7 mouse cellular contexts compared by ENCODE assay signal in the genomic region with DNA sequence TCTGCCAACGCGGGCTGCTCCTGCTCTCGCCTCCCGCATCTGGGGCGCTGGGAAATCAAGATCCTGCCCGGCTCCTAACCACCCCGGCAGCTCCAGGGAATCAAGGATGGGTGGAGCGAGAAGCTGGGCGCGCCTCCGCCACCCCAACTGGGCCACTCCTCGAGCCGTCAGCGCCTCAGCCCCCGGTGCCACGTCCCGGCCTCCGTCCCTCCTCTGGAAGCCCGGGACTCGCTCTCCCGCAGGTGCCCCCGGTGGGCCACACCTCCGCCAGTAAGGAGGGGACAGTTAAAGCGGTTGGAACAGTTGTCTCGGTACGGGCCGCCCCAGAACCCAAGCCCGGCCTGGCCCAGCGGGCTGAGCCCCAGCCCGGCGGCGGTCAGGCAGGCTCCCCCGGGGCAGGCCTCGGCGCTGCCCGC. TPM values are rescaled to one million over a fixed set of nuclear protein-coding genes. Genes with fewer than 3 reads are reported as not detected.
DNase-seq lines count a peak whose midpoint lies in the region; ATAC-seq and TF ChIP-seq lines count a peak whose summit lies in the region.

No protein-coding gene starts in this region.

- no peaks in the 10 kb centered on the region for H3K27me3 ChIP-seq in MEL (ENCODE audit: control insufficient read depth in 1 of 2, insufficient read depth in 2 of 2, low read length in 2 of 2)
- 0 out of 2 replicates have a peak, but pooled peaks cover 3% of the 10 kb centered on the region for H3K27me3 ChIP-seq in forebrain, embryonic 13.5 days
- H3K27me3 ChIP-seq in megakaryocyte, embryonic 14.5 days (replicated peaks) = no peaks in the 10 kb centered on the region
- H3K27me3 ChIP-seq in spleen, adult 2 months (ENCODE audit: control insufficient read depth, insufficient read depth, low read length) = no peaks in the 10 kb centered on the region

- TF ChIP-seq RAD21 in MEL (IDR thresholded peaks at IDR 0.05; ENCODE audit: low read depth, low read length) = no peak

- WGBS in forebrain, embryonic 13.5 days = under 1% methylated on average over 33 of the region's 36 CpGs
- WGBS in spleen, adult 2 months = 1% methylated on average over 36 of the region's 36 CpGs

- H3K79me2 ChIP-seq in MEL (ENCODE audit: control insufficient read depth, insufficient read depth, low read length, poor library complexity) = peaks cover 42% of the 10 kb centered on the region

- peak overlapping the region; percentile 81 for H3K4me2 ChIP-seq in forebrain, embryonic 13.5 days

- DNase-seq in MEL (ENCODE audit: low read depth, low spot score) = no peak
- peak; percentile 88 for DNase-seq in adrenal gland, postnatal 10 days
- peak; percentile 74 for DNase-seq in heart, postnatal 25 days (ENCODE audit: low spot score)
- DNase-seq in left cerebral cortex, postnatal 10 days (ENCODE audit: extremely low spot score in 1 of 2, low spot score in 2 of 2) = peak; percentile 44 to 83
- DNase-seq in spleen, adult 2 months (ENCODE audit: low read depth in 1 of 2, low spot score in 2 of 2) = no peak

- no peak for TF ChIP-seq POLR2A in MEL (IDR thresholded peaks at IDR 0.05; ENCODE audit: control insufficient read depth in 1 of 2, insufficient read depth in 1 of 2, low read depth in 1 of 2, low read length in 2 of 2, poor library complexity in 1 of 2)
- no peak for TF ChIP-seq POLR2A in spleen, adult 2 months (IDR thresholded peaks at IDR 0.05; ENCODE audit: low read depth, low read length)

- intact Hi-C loops in heart, postnatal 25 days (cut with DNase I) = no loop called here
- intact Hi-C loops in left cerebral cortex, postnatal 10 days (cut with DNase I) = no loop called here

- TF ChIP-seq EP300 in MEL (IDR thresholded peaks at IDR 0.05; ENCODE audit: low read depth in 1 of 2, low read length in 2 of 2) = peak in 1 of 2 experiments; percentile 11; a peak in 1 of 4 replicates

- TF ChIP-seq CTCF in MEL (IDR thresholded peaks at IDR 0.05 in 2 of 3, conservative IDR thresholded peaks at IDR 0.05 in 1 of 3; ENCODE audit: control insufficient read depth in 1 of 3, insufficient read depth in 1 of 3, low read depth in 2 of 3, low read length in 3 of 3, poor library complexity in 1 of 3, severe bottlenecking in 1 of 3) = no peak
- no peak for TF ChIP-seq CTCF in spleen, adult 2 months (IDR thresholded peaks at IDR 0.05; ENCODE audit: extremely low read depth, insufficient read depth, insufficient read length, insufficient replicate concordance)

- peak overlapping the region; percentile 92 for H3K27ac ChIP-seq in MEL (ENCODE audit: control insufficient read depth, low read depth, low read length)
- H3K27ac ChIP-seq in forebrain, embryonic 13.5 days = peak overlapping the region; percentile 96
- H3K27ac ChIP-seq in spleen, adult 2 months (ENCODE audit: insufficient read depth, low read length) = peak overlapping the region; percentile 95

- peaks cover 13 to 37% of the 10 kb centered on the region in 2 experiments for H3K4me1 ChIP-seq in MEL (ENCODE audit: control insufficient read depth in 1 of 2, insufficient read depth in 2 of 2, low read length in 2 of 2)
- peaks cover 36% of the 10 kb centered on the region for H3K4me1 ChIP-seq in forebrain, embryonic 13.5 days
- peaks cover 63% of the 10 kb centered on the region for H3K4me1 ChIP-seq in megakaryocyte, embryonic 14.5 days
- H3K4me1 ChIP-seq in spleen, adult 2 months (ENCODE audit: control insufficient read depth, insufficient read depth, insufficient read length) = peaks cover 2% of the 10 kb centered on the region

- ATAC-seq in forebrain, embryonic 13.5 days = no peak

- H3K36me3 ChIP-seq in MEL (ENCODE audit: control insufficient read depth in 1 of 2, insufficient read depth in 2 of 2, low read length in 2 of 2) = peaks cover 4 to 38% of the 10 kb centered on the region in 2 experiments
- no peaks in the 10 kb centered on the region for H3K36me3 ChIP-seq in forebrain, embryonic 13.5 days (ENCODE audit: poor library complexity, severe bottlenecking)
- peaks cover 6% of the 10 kb centered on the region for H3K36me3 ChIP-seq in megakaryocyte, embryonic 14.5 days (replicated peaks; ENCODE audit: low read length)
- H3K36me3 ChIP-seq in spleen, adult 2 months (ENCODE audit: control insufficient read depth, insufficient read depth, low read length) = no peaks in the 10 kb centered on the region

- peak overlapping the region; percentile 95 for H3K9ac ChIP-seq in MEL (ENCODE audit: control insufficient read depth, low read depth, low read length, poor library complexity, severe bottlenecking)
- peak overlapping the region; percentile 95 for H3K9ac ChIP-seq in forebrain, embryonic 13.5 days

- H3K4me3 ChIP-seq in MEL (ENCODE audit: control insufficient read depth in 1 of 2, insufficient read depth in 1 of 2, low read depth in 2 of 2, low read length in 2 of 2) = peak overlapping the region; percentile 92 to 99
- peak overlapping the region; percentile 97 for H3K4me3 ChIP-seq in forebrain, embryonic 13.5 days
- H3K4me3 ChIP-seq in megakaryocyte, embryonic 14.5 days (replicated peaks) = peak overlapping the region; percentile 98
- H3K4me3 ChIP-seq in spleen, adult 2 months (ENCODE audit: extremely low read depth, insufficient read depth, insufficient read length) = peak overlapping the region; percentile 89

- H3K9me3 ChIP-seq in MEL (replicated peaks; ENCODE audit: insufficient read depth, low read length) = no peaks in the 10 kb centered on the region
- H3K9me3 ChIP-seq in forebrain, embryonic 13.5 days (replicated peaks) = no peaks in the 10 kb centered on the region
- no peaks in the 10 kb centered on the region for H3K9me3 ChIP-seq in megakaryocyte, embryonic 14.5 days

TF ChIP-seq in MEL, 35 proteins besides CTCF, POLR2A, EP300 and RAD21:
- TF ChIP-seq ZNF384 (IDR thresholded peaks at IDR 0.05; ENCODE audit: low read depth, low read length) = no peak
- 0 out of 2 replicates have a peak, but pooled peaks have one; percentile 1 for TF ChIP-seq NRF1 (IDR thresholded peaks at IDR 0.05; ENCODE audit: insufficient read depth, low read depth, low read length, poor library complexity, severe bottlenecking)

RNA-seq across cellular contexts. Expression of a gene that starts 19.2 kb away (rescaled TPM):
- 59.6 and 70.7 TPM in 2 replicates for total RNA-seq in MEL (2012; rRNA removed)
- 10 to 100 TPM; 55.0 to 61.2 TPM for polyA plus RNA-seq in MEL (2012; ENCODE audit: insufficient read depth in 1 of 2, insufficient read length in 2 of 2, low read depth in 1 of 2, low replicate concordance in 2 of 2, missing spikeins in 1 of 2)
- 10 to 100 TPM; 57.2 to 72.8 TPM for total RNA-seq in adrenal gland, postnatal 10 days (2021)
- 67.7 and 70.8 TPM in 2 replicates for polyA plus RNA-seq in forebrain, embryonic 13.5 days (2015; fragmentation: Nextera tagmentation; extraction: Ambion mirVana)
- total RNA-seq in heart, postnatal 25 days (2021) = 10 to 100 TPM; 56.0 to 60.9 TPM
- 10 to 100 TPM; 91.6 to 95.6 TPM for total RNA-seq in left cerebral cortex, postnatal 10 days (2021)
- polyA plus RNA-seq in megakaryocyte, embryonic 14.5 days (2012; ENCODE audit: insufficient read depth, low replicate concordance) = 38.9 and 102 TPM in 2 replicates
- 23.0 and 28.8 TPM in 2 replicates for polyA plus RNA-seq in spleen, adult 2 months (2012; rRNA removed)

RNA-seq across cellular contexts. Expression of a gene that starts 35.9 kb away (rescaled TPM):
- 0.23 TPM in 2 replicates for total RNA-seq in MEL (2012; rRNA removed)
- under 1 TPM in 1 of 2 experiments, not detected in 1; 0.28 TPM for polyA plus RNA-seq in MEL (2012; ENCODE audit: insufficient read depth in 1 of 2, insufficient read length in 2 of 2, low read depth in 1 of 2, low replicate concordance in 2 of 2, missing spikeins in 1 of 2)
- total RNA-seq in adrenal gland, postnatal 10 days (2021) = under 1 TPM; 0.09 to 0.12 TPM
- 0.08 TPM in 1 of 2 replicates, not detected in the other for polyA plus RNA-seq in forebrain, embryonic 13.5 days (2015; fragmentation: Nextera tagmentation; extraction: Ambion mirVana)
- total RNA-seq in heart, postnatal 25 days (2021) = under 1 TPM in 1 of 2 experiments, not detected in 1; 0.08 TPM
- not detected for total RNA-seq in left cerebral cortex, postnatal 10 days (2021)
- not detected in 2 replicates for polyA plus RNA-seq in megakaryocyte, embryonic 14.5 days (2012; ENCODE audit: insufficient read depth, low replicate concordance)
- 0.04 and 0.06 TPM in 2 replicates for polyA plus RNA-seq in spleen, adult 2 months (2012; rRNA removed)

RNA-seq across cellular contexts. Expression of a gene that starts 48.9 kb away (rescaled TPM):
- total RNA-seq in MEL (2012; rRNA removed) = 5,179 and 5,512 TPM in 2 replicates
- 1,000 to 10,000 TPM in 1 of 2 experiments, not detected in 1; 3,167 TPM for polyA plus RNA-seq in MEL (2012; ENCODE audit: insufficient read depth in 1 of 2, insufficient read length in 2 of 2, low read depth in 1 of 2, low replicate concordance in 2 of 2, missing spikeins in 1 of 2)
- 1,000 to 10,000 TPM; 1,288 to 1,295 TPM for total RNA-seq in adrenal gland, postnatal 10 days (2021)
- polyA plus RNA-seq in forebrain, embryonic 13.5 days (2015; fragmentation: Nextera tagmentation; extraction: Ambion mirVana) = 787 and 887 TPM in 2 replicates
- total RNA-seq in heart, postnatal 25 days (2021) = 100 to 1,000 TPM; 612 to 679 TPM
- 100 to 1,000 TPM; 701 to 756 TPM for total RNA-seq in left cerebral cortex, postnatal 10 days (2021)
- polyA plus RNA-seq in megakaryocyte, embryonic 14.5 days (2012; ENCODE audit: insufficient read depth, low replicate concordance) = 56.9 and 116 TPM in 2 replicates
- polyA plus RNA-seq in spleen, adult 2 months (2012; rRNA removed) = 681 and 695 TPM in 2 replicates

Comparison
In these comparisons a context has a peak if more than half of its experiments do, and no peak if none do; other contexts are left out.
1. DNase-seq: peak in adrenal gland, postnatal 10 days (single experiment), heart, postnatal 25 days (single experiment) and left cerebral cortex, postnatal 10 days (2 of 2); none in MEL (single experiment) and spleen, adult 2 months (0 of 2).
2. Peak in every context shown above with its lines, with median percentiles within 50 percentile points of each other: H3K27ac ChIP-seq and H3K4me3 ChIP-seq.